Mouse (Mus musculus) C2C12 (cell line): ENCODE data around the gene Ndc1.

Source experiments
- CTCF ChIP-seq: IDR thresholded peaks from one replicate; pipeline ENCODE4 v1.5.1; 2011; ENCODE audit not compliant: control insufficient read depth, insufficient read depth, insufficient read length
- MYOD1 ChIP-seq: IDR thresholded peaks from one replicate; pipeline ENCODE4 v1.6.1; 2011; ENCODE audit warnings: low read depth; ENCODE audit not compliant: control insufficient read depth, insufficient read length
- USF1 ChIP-seq: IDR thresholded peaks from one replicate; pipeline ENCODE4 v1.6.1; 2011; ENCODE audit warnings: low read depth, mild to moderate bottlenecking, control low read depth, moderate library complexity

GRCm38 (mm10) chr4:107422176-107422575, 54.6 kb downstream of the Ndc1 start:
- TF ChIP-seq CTCF (peak; percentile 21), USF1 (no peak), MYOD1 (no peak)
